Mouse (Mus musculus) heart, adult 2 months (tissue): ENCODE results near the gene Dock8.

Experiments
- CTCF ChIP-seq: fragments of 200-600 bp; IDR thresholded peaks from 2 replicates; pipeline ENCODE4 v1.8.1; 2022; ENCODE audit warnings: antibody characterized with exemption, mild to moderate bottlenecking, moderate library complexity
- EP300 ChIP-seq: fragments of 200-500 bp; IDR thresholded peaks from 2 replicates; pipeline ENCODE4 v1.6.1; 2011; ENCODE audit warnings: low read depth, low read length, control low read depth; ENCODE audit not compliant: insufficient read depth
- POLR2A ChIP-seq: fragments of 200-500 bp; IDR thresholded peaks from 2 replicates; pipeline ENCODE4 v1.6.1; 2011; ENCODE audit warnings: mild to moderate bottlenecking, low read depth, low read length, control low read depth; ENCODE audit not compliant: insufficient read depth

- no peak for TF ChIP-seq CTCF
- TF ChIP-seq EP300: no peak
- no peak for TF ChIP-seq POLR2A
Measured at GRCm38 (mm10) chr19:25162270-25162669, 162.9 kb downstream of the Dock8 start.
